Mouse (Mus musculus) heart, postnatal 0 days (tissue): ENCODE data around the gene Dnase1l3.

Experiments used
- CTCF ChIP-seq: IDR thresholded peaks from 2 replicates; pipeline ENCODE4 v1.5.1; 2016; ENCODE audit warnings: antibody characterized with exemption, control low read depth, low read depth
- EP300 ChIP-seq: IDR thresholded peaks from 2 replicates; pipeline ENCODE4 v1.6.1; 2016; ENCODE audit warnings: antibody characterized with exemption, low read depth

DNA sequence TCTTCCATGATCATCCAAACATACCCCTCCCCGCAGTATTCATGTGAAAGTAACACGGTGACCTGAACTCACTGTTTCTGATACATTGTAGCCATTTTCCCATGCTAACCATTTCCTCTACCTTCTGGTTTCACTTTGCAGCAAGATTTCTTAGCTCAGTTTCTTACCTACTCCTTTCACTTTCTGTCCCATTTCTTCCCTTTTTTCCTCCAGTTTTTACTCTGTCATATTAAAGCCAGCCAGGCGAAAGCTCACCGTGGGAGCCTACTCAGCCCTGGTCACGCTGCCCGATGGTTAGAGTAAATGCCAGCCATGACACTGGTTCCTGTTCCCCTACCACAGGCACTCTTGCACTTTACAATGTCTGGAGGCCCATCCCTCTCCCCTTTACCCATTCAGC, 7.5 kb downstream of the Dnase1l3 start:
- no peak for TF ChIP-seq CTCF
- no peak for TF ChIP-seq EP300
